Mouse (Mus musculus): ENCODE data around the gene Ctdspl. TPM values are rescaled to one million over a fixed set of nuclear protein-coding genes. Genes with fewer than 3 reads are reported as not detected.

The Ctdspl gene
- polyA plus RNA-seq, 1 experiment from 2014 or later: 8.8 TPM

- Histone ChIP-seq H3K27ac (ENCODE audit: low read length) (no peak overlapping the region), H3K4me2 (ENCODE audit: low read length) (no peak overlapping the region), H3K36me3 (ENCODE audit: control insufficient read depth, insufficient read depth) (no peaks in the 10 kb centered on the region), H3K27me3 (replicated peaks; ENCODE audit: control insufficient read depth, insufficient read depth, low read length) (no peaks in the 10 kb centered on the region), H3K9ac (replicated peaks; ENCODE audit: low read depth, low read length) (no peak overlapping the region), H3K4me3 (replicated peaks; ENCODE audit: low read length) (no peak overlapping the region), H3K9me3 (ENCODE audit: control insufficient read depth, low read length) (no peaks in the 10 kb centered on the region), H3K4me1 (replicated peaks; ENCODE audit: control insufficient read depth, insufficient read depth, low read length) (no peaks in the 10 kb centered on the region)
- no peak for ATAC-seq
- 87% methylated on average over 6 of the region's 6 CpGs for WGBS
These were observed 99.0 kb downstream of the Ctdspl start for GRCm38 (mm10) chr9:119025263-119025662.

DNA sequence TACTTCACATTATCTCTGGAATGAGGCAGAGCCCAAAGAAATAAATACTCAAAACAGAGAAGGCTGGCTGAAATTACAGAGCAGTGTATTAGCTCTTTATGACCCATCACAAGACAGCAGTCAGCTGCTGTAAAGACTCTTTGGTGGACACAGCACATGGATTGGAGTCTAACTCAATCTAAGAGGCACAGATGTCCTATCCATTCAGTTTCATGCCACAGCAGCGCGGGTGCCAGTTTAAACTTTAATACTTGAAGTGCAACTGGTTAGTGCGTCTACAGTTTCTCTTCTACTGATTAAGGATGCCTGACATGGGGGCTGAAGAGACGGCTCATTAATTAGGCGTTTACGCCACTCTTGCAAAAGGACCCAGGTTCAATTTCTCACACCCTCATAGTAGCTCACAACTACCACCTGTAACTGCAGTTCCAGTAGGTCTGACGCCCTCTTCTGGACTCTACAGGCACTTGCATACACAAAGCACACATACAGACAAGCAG lies 99.6 kb downstream of the Ctdspl start:
- Histone ChIP-seq H3K27ac (ENCODE audit: low read length) (no peak overlapping the region), H3K36me3 (ENCODE audit: control insufficient read depth, insufficient read depth) (no peaks in the 10 kb centered on the region), H3K9me3 (ENCODE audit: control insufficient read depth, low read length) (no peaks in the 10 kb centered on the region), H3K4me2 (ENCODE audit: low read length) (no peak overlapping the region), H3K9ac (replicated peaks; ENCODE audit: low read depth, low read length) (no peak overlapping the region), H3K27me3 (replicated peaks; ENCODE audit: control insufficient read depth, insufficient read depth, low read length) (no peaks in the 10 kb centered on the region), H3K4me1 (replicated peaks; ENCODE audit: control insufficient read depth, insufficient read depth, low read length) (no peaks in the 10 kb centered on the region), H3K4me3 (replicated peaks; ENCODE audit: low read length) (no peak overlapping the region)
- ATAC-seq: no peak
- WGBS: 75% methylated on average over 7 of the region's 7 CpGs

- no peaks in the 10 kb centered on the region for H3K9me3 ChIP-seq (ENCODE audit: control insufficient read depth, low read length)
- H3K36me3 ChIP-seq (ENCODE audit: control insufficient read depth, insufficient read depth): no peaks in the 10 kb centered on the region
- no peaks in the 10 kb centered on the region for H3K27me3 ChIP-seq (replicated peaks; ENCODE audit: control insufficient read depth, insufficient read depth, low read length)
- no peak overlapping the region for H3K27ac ChIP-seq (ENCODE audit: low read length)
- no peak for ATAC-seq
- H3K4me2 ChIP-seq (ENCODE audit: low read length): no peak overlapping the region
- H3K9ac ChIP-seq (replicated peaks; ENCODE audit: low read depth, low read length): no peak overlapping the region
- WGBS: 82% methylated on average over 7 of the region's 7 CpGs
- H3K4me1 ChIP-seq (replicated peaks; ENCODE audit: control insufficient read depth, insufficient read depth, low read length): peaks cover 3% of the 10 kb centered on the region
- no peak overlapping the region for H3K4me3 ChIP-seq (replicated peaks; ENCODE audit: low read length)
These were observed 101.1 kb downstream of the Ctdspl start for GRCm38 (mm10) chr9:119027337-119027736.

DNA sequence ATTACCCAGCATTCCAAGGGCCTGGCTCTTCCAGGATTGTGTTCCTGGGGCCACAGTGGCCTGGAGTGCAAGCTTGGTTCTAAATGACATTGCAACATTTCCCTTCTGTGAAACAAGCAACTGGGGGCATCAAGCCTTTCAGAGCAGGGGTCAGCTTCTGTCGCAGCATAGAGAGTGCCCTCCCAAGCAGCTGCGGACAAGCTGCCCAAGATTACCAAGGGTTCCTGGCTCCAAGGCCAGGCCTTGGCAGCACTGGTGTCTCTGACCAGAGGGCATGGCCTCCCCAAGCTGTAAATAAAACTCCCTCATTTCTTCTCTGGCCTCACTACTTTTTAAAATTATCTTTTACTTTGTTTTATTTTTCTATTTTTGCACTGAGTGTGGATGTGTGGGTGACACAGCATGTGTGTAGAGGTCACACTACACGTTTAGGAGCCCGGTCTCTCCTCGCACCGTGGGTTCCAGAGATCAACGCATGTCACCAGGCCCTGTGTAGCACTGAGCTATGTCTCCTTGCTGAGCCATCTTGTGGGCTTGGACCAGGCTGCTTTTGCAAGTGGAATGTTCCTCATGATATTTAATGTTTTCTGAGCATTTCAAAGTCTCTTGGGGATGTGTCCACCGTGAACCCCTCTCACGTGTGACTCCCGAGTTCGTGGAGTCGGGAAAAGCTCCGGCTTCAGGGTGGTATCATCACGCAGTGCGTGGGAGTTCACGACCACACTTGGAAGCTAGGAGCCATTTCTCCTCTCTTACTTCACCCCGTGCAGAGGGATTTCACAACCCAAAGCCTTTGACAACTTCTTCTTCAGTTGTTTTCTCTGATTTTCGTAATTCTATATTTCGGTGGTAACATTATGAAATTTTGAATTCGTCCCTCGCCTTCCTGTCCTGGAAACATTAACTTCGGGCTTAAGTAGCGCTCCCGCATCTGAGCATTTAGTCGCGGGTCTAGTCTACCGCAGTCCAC lies 102.3 kb downstream of the Ctdspl start:
- Histone ChIP-seq H3K9me3 (ENCODE audit: control insufficient read depth, low read length) (no peaks in the 10 kb centered on the region), H3K4me2 (ENCODE audit: low read length) (no peak overlapping the region), H3K9ac (replicated peaks; ENCODE audit: low read depth, low read length) (no peak overlapping the region), H3K27me3 (replicated peaks; ENCODE audit: control insufficient read depth, insufficient read depth, low read length) (no peaks in the 10 kb centered on the region), H3K27ac (ENCODE audit: low read length) (no peak overlapping the region), H3K4me3 (replicated peaks; ENCODE audit: low read length) (no peak overlapping the region), H3K4me1 (replicated peaks; ENCODE audit: control insufficient read depth, insufficient read depth, low read length) (peaks cover 12% of the 10 kb centered on the region), H3K36me3 (ENCODE audit: control insufficient read depth, insufficient read depth) (no peaks in the 10 kb centered on the region)
- WGBS: 97% methylated on average over 27 of the region's 27 CpGs
- ATAC-seq: no peak

- 54% methylated on average over 7 of the region's 7 CpGs for WGBS
- H3K4me3 ChIP-seq (replicated peaks; ENCODE audit: low read length): no peak overlapping the region
- peak; percentile 32; the same call in 1 of the 2 replicates for ATAC-seq
- no peak overlapping the region for H3K4me2 ChIP-seq (ENCODE audit: low read length)
- no peaks in the 10 kb centered on the region for H3K36me3 ChIP-seq (ENCODE audit: control insufficient read depth, insufficient read depth)
- H3K4me1 ChIP-seq (replicated peaks; ENCODE audit: control insufficient read depth, insufficient read depth, low read length): peaks cover 22% of the 10 kb centered on the region
- H3K27me3 ChIP-seq (replicated peaks; ENCODE audit: control insufficient read depth, insufficient read depth, low read length): no peaks in the 10 kb centered on the region
- no peaks in the 10 kb centered on the region for H3K9me3 ChIP-seq (ENCODE audit: control insufficient read depth, low read length)
- no peak overlapping the region for H3K9ac ChIP-seq (replicated peaks; ENCODE audit: low read depth, low read length)
- no peak overlapping the region for H3K27ac ChIP-seq (ENCODE audit: low read length)
These were observed 103.3 kb downstream of the Ctdspl start for GRCm38 (mm10) chr9:119029568-119029967.

DNA sequence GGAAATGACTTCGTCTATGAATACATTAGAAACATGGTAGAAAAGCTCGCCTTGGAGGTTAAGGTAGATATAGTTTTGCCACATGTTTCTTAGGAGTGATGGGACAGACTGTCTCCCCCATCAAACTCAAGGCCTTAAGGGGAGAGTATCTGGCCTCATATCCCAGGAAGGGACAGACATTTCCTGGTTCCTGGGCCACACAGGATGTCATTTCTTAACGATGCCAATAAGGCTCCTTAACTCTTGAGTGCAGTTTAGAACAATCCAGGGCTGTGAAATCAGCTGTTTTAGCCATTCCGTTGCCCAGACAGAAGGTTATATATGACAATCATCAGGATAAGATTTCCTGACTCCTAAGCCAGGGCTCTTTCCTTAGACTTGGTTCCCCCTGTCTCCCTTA lies 104.8 kb downstream of the Ctdspl start:
- Histone ChIP-seq H3K4me1 (replicated peaks; ENCODE audit: control insufficient read depth, insufficient read depth, low read length) (peaks cover 32% of the 10 kb centered on the region), H3K27me3 (replicated peaks; ENCODE audit: control insufficient read depth, insufficient read depth, low read length) (no peaks in the 10 kb centered on the region), H3K9me3 (ENCODE audit: control insufficient read depth, low read length) (no peaks in the 10 kb centered on the region), H3K9ac (replicated peaks; ENCODE audit: low read depth, low read length) (no peak overlapping the region), H3K4me2 (ENCODE audit: low read length) (no peak overlapping the region), H3K27ac (ENCODE audit: low read length) (no peak overlapping the region), H3K36me3 (ENCODE audit: control insufficient read depth, insufficient read depth) (no peaks in the 10 kb centered on the region), H3K4me3 (replicated peaks; ENCODE audit: low read length) (no peak overlapping the region)
- ATAC-seq: no peak
- WGBS: 90% methylated on average over 4 of the region's 4 CpGs

DNA sequence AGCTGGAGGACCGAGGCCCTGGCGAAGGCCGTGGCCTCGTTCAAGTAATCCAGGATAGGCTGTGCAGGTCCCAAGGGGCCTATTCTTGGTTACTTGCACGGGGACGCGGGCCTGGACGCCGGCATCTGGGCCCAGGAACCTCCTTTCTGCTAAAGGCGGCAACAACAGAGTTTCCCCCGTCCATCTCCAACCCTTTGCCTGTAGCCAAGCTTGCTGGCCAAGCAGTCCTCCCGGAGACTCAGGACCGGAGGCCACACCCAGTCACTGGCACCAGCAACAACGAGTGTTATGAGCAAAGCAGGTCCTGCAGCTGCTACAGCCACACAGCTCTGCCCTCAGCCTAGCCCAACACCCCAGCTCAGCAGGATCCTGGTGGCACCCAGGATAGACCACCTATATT lies 105.5 kb downstream of the Ctdspl start:
- no peaks in the 10 kb centered on the region for H3K36me3 ChIP-seq (ENCODE audit: control insufficient read depth, insufficient read depth)
- H3K4me1 ChIP-seq (replicated peaks; ENCODE audit: control insufficient read depth, insufficient read depth, low read length): peaks cover 37% of the 10 kb centered on the region
- 83% methylated on average over 14 of the region's 14 CpGs for WGBS
- H3K9me3 ChIP-seq (ENCODE audit: control insufficient read depth, low read length): no peaks in the 10 kb centered on the region
- no peak overlapping the region for H3K27ac ChIP-seq (ENCODE audit: low read length)
- no peaks in the 10 kb centered on the region for H3K27me3 ChIP-seq (replicated peaks; ENCODE audit: control insufficient read depth, insufficient read depth, low read length)
- no peak overlapping the region for H3K4me2 ChIP-seq (ENCODE audit: low read length)
- no peak overlapping the region for H3K9ac ChIP-seq (replicated peaks; ENCODE audit: low read depth, low read length)
- no peak overlapping the region for H3K4me3 ChIP-seq (replicated peaks; ENCODE audit: low read length)
- no peak for ATAC-seq

- H3K36me3 ChIP-seq (ENCODE audit: control insufficient read depth, insufficient read depth): no peaks in the 10 kb centered on the region
- ATAC-seq: no peak
- WGBS: 29% methylated on average over 9 of the region's 9 CpGs
- no peak overlapping the region for H3K4me3 ChIP-seq (replicated peaks; ENCODE audit: low read length)
- no peaks in the 10 kb centered on the region for H3K9me3 ChIP-seq (ENCODE audit: control insufficient read depth, low read length)
- peaks cover 44% of the 10 kb centered on the region for H3K4me1 ChIP-seq (replicated peaks; ENCODE audit: control insufficient read depth, insufficient read depth, low read length)
- no peaks in the 10 kb centered on the region for H3K27me3 ChIP-seq (replicated peaks; ENCODE audit: control insufficient read depth, insufficient read depth, low read length)
- no peak overlapping the region for H3K9ac ChIP-seq (replicated peaks; ENCODE audit: low read depth, low read length)
- H3K27ac ChIP-seq (ENCODE audit: low read length): no peak overlapping the region
- no peak overlapping the region for H3K4me2 ChIP-seq (ENCODE audit: low read length)
These were observed 106.3 kb downstream of the Ctdspl start for GRCm38 (mm10) chr9:119032538-119032937.

DNA sequence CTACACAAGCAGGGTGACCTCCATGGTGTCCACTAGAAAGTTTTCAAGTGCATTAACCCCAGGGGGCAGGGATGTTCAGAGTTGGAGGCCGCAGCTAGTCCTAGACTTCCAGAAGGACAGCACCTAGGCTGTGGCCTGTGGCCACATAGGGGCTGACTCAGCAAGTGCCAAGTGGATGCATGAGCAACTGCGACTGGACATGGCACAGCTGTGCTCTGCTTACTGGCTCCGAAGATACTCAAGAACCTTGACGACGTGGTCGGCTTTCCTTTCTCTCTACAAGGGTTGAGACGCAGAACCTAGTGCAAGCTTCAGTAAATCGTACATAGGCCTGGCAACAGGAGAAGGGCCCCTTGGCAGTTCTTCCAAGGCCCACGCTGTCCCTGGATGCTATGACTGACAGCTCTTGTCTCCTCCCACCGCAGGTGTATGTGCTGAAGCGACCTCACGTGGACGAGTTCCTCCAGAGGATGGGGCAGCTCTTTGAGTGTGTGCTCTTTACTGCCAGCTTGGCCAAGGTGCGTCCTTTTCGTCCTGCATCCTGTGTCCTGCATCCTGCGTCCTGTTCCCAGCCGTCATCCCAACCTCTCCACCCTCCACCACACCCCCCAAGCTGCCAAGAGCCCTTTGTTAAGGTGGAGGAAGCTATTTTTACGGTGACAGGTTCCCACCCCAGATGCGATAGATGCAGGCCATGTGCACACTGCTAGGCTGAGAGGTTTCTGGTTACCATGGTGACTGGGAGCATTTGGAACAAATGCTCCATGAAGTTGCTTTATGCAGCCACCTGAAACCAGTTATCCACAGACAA lies 107.1 kb downstream of the Ctdspl start:
- Histone ChIP-seq H3K4me1 (replicated peaks; ENCODE audit: control insufficient read depth, insufficient read depth, low read length) (peaks cover 44% of the 10 kb centered on the region), H3K9me3 (ENCODE audit: control insufficient read depth, low read length) (no peaks in the 10 kb centered on the region), H3K27ac (ENCODE audit: low read length) (peak overlapping the region; percentile 10; the same call in 1 of the 2 replicates), H3K27me3 (replicated peaks; ENCODE audit: control insufficient read depth, insufficient read depth, low read length) (no peaks in the 10 kb centered on the region), H3K36me3 (ENCODE audit: control insufficient read depth, insufficient read depth) (peaks cover 2% of the 10 kb centered on the region; the same call in 1 of the 2 replicates), H3K9ac (replicated peaks; ENCODE audit: low read depth, low read length) (peak overlapping the region; percentile 4; the same call in 1 of the 2 replicates), H3K4me2 (ENCODE audit: low read length) (no peak overlapping the region), H3K4me3 (replicated peaks; ENCODE audit: low read length) (no peak overlapping the region)
- peak; percentile 76 for ATAC-seq
- WGBS: 48% methylated on average over 19 of the region's 19 CpGs
